Mouse (Mus musculus) bone marrow macrophage, adult 2 months (primary cell): Measurements from ENCODE around the gene 1700025G04Rik.

Experiments
- CTCF ChIP-seq: IDR thresholded peaks from 2 replicates; pipeline ENCODE4 v1.5.1; 2012; ENCODE audit warnings: low read depth, mild to moderate bottlenecking, low read length, moderate library complexity
- POLR2A ChIP-seq: IDR thresholded peaks from 2 replicates; pipeline ENCODE4 v1.6.1; 2012; ENCODE audit warnings: mild to moderate bottlenecking, low read depth, low read length, borderline replicate concordance

GRCm38 (mm10) chr1:152130029-152130727, 40.3 kb upstream of the 1700025G04Rik start:
- no peak for TF ChIP-seq CTCF
- TF ChIP-seq POLR2A, result no peak
